Comparison of ENCODE assay signal across 12 mouse cellular contexts in genomic region chr4:86294828-86295251, GRCm38 (mm10).
A peak's percentile ranks its signal among the peaks of the same experiment; 100 is the strongest.
DNase-seq lines count a peak whose midpoint lies in the region; ATAC-seq and TF ChIP-seq lines count a peak whose summit lies in the region.
"Had no signal": no experiment of that assay in that cellular context is flagged by ENCODE, and none has a peak within 500 bp of the region (broad histone marks: within the 10 kb centered on the region; RNA-seq: fewer than 3 reads in every experiment).

No protein-coding gene starts in this region.

- TF ChIP-seq CTCF in intestine, postnatal 0 days (IDR thresholded peaks at IDR 0.05; ENCODE audit: low read depth), result no peak

- H3K9me3 ChIP-seq in intestine, embryonic 14.5 days (ENCODE audit: control insufficient read depth, low read length), result no peaks in the 10 kb centered on the region
- H3K9me3 ChIP-seq in intestine, postnatal 0 days (ENCODE audit: control insufficient read depth), result no peaks in the 10 kb centered on the region
- H3K9me3 ChIP-seq: G1E had no signal

- H3K27ac ChIP-seq in intestine, embryonic 14.5 days (ENCODE audit: low read depth), result peak overlapping the region; percentile 58
- H3K27ac ChIP-seq in intestine, postnatal 0 days (ENCODE audit: low read depth, low read length), result no peak overlapping the region
- H3K27ac ChIP-seq: macrophage had no signal

- H3K4me1 ChIP-seq in intestine, embryonic 14.5 days (replicated peaks; ENCODE audit: control insufficient read depth, insufficient read depth, low read length), result peaks cover 12% of the 10 kb centered on the region; the same call in 1 of the 2 replicates
- no peaks in the 10 kb centered on the region for H3K4me1 ChIP-seq in intestine, postnatal 0 days (replicated peaks; ENCODE audit: control insufficient read depth, insufficient read depth, low read length)

- H3K4me3 ChIP-seq in intestine, embryonic 14.5 days (ENCODE audit: low read depth, low read length), result no peak overlapping the region
- H3K4me3 ChIP-seq in intestine, postnatal 0 days (ENCODE audit: low read depth, low read length), result no peak overlapping the region

- WGBS in intestine, embryonic 14.5 days, result 36% methylated on average over 2 of the region's 2 CpGs
- 55% methylated on average over 2 of the region's 2 CpGs for WGBS in intestine, postnatal 0 days

- no peaks in the 10 kb centered on the region for H3K27me3 ChIP-seq in intestine, embryonic 14.5 days (replicated peaks; ENCODE audit: control insufficient read depth, insufficient read depth, low read length)
- H3K27me3 ChIP-seq in intestine, postnatal 0 days (replicated peaks; ENCODE audit: control insufficient read depth, insufficient read depth, low read length), result no peaks in the 10 kb centered on the region

- H3K9ac ChIP-seq in intestine, embryonic 14.5 days (ENCODE audit: low read length), result no peak overlapping the region
- H3K9ac ChIP-seq in intestine, postnatal 0 days (ENCODE audit: low read depth, low read length), result no peak overlapping the region

- ATAC-seq in intestine, embryonic 14.5 days (replicated peaks; ENCODE audit: low FRiP score, low TSS enrichment, low read depth), result peak; percentile 70; the same call in 1 of the 2 replicates
- ATAC-seq in intestine, postnatal 0 days, result no peak

- no peak overlapping the region for H3K4me2 ChIP-seq in intestine, embryonic 14.5 days (ENCODE audit: low read length)
- no peak overlapping the region for H3K4me2 ChIP-seq in intestine, postnatal 0 days (replicated peaks; ENCODE audit: low read depth)

- peak; percentile 12 for DNase-seq in embryo, embryonic 10 days (ENCODE audit: low spot score)
- no peak for DNase-seq in embryo, embryonic 9.5 days (ENCODE audit: extremely low spot score)
- DNase-seq in intestine, embryonic 14.5 days (ENCODE audit: low spot score), result peak; percentile 58
- DNase-seq in 3T3-L1 (ENCODE audit: low read depth, low spot score), result peak; percentile 35
- peak; percentile 79 for DNase-seq in forelimb bud, embryonic 11.5 days (ENCODE audit: low read depth, low spot score)
- no peak for DNase-seq in adrenal gland, postnatal 10 days
- no peak for DNase-seq in ovary, postnatal 14 days (ENCODE audit: low spot score)
- DNase-seq: gastrocnemius, postnatal 25 days; kidney, adult 18-20 months had no signal

- H3K36me3 ChIP-seq in intestine, embryonic 14.5 days (ENCODE audit: control insufficient read depth, insufficient read depth, low read length), result no peaks in the 10 kb centered on the region
- H3K36me3 ChIP-seq in intestine, postnatal 0 days (ENCODE audit: control insufficient read depth, insufficient read depth), result no peaks in the 10 kb centered on the region
- H3K36me3 ChIP-seq: G1E had no signal

Comparison
In these comparisons a context has a peak if more than half of its experiments do, and no peak if none do; other contexts are left out.
1. DNase-seq: peak in embryo, embryonic 10 days (single experiment), intestine, embryonic 14.5 days (single experiment), 3T3-L1 (single experiment) and forelimb bud, embryonic 11.5 days (single experiment); none in embryo, embryonic 9.5 days (single experiment), adrenal gland, postnatal 10 days (single experiment) and ovary, postnatal 14 days (single experiment).